ENCODE assay signal across 8 mouse cellular contexts in genomic region chr3:66982181-66982911, GRCm38 (mm10). TPM values are rescaled to one million over a fixed set of nuclear protein-coding genes. Genes with fewer than 3 reads are reported as not detected.
DNase-seq lines count a peak whose midpoint lies in the region; ATAC-seq and TF ChIP-seq lines count a peak whose summit lies in the region.

No protein-coding gene starts in this region.

- ATAC-seq in embryonic facial prominence, embryonic 13.5 days (ENCODE audit: insufficient number of reproducible peaks, insufficient read depth, low FRiP score, low TSS enrichment, low read depth) = no peak
- ATAC-seq in hindbrain, embryonic 13.5 days (ENCODE audit: low FRiP score) = no peak
- no peak for ATAC-seq in liver, embryonic 11.5 days (replicated peaks; ENCODE audit: low FRiP score)

- H3K79me2 ChIP-seq in CH12.LX (replicated peaks; ENCODE audit: control insufficient read depth, extremely low read depth, insufficient read depth, poor library complexity, severe bottlenecking) = peaks cover 14% of the 10 kb centered on the region

- H3K4me1 ChIP-seq in CH12.LX (ENCODE audit: control insufficient read depth in 1 of 2, insufficient read depth in 2 of 2) = peaks cover 0 to 11% of the 10 kb centered on the region in 2 experiments; a peak in 2 of 4 replicates
- H3K4me1 ChIP-seq in embryonic facial prominence, embryonic 13.5 days = peaks cover 27% of the 10 kb centered on the region
- peaks cover 32% of the 10 kb centered on the region for H3K4me1 ChIP-seq in hindbrain, embryonic 13.5 days (replicated peaks)
- peaks cover 3% of the 10 kb centered on the region; the same call in 1 of the 2 replicates for H3K4me1 ChIP-seq in liver, embryonic 11.5 days (replicated peaks; ENCODE audit: control insufficient read depth, insufficient read depth, low read length)

- no peak for TF ChIP-seq RAD21 in CH12.LX (IDR thresholded peaks at IDR 0.05; ENCODE audit: low read depth, low read length)

- TF ChIP-seq POLR2A in CH12.LX (IDR thresholded peaks at IDR 0.05; ENCODE audit: low read depth, low read length) = no peak

- H3K27ac ChIP-seq in CH12.LX (ENCODE audit: insufficient read depth, low read depth) = peak overlapping the region; percentile 62
- H3K27ac ChIP-seq in embryonic facial prominence, embryonic 13.5 days = peak overlapping the region; percentile 93
- H3K27ac ChIP-seq in hindbrain, embryonic 13.5 days = peak overlapping the region; percentile 86
- no peak overlapping the region for H3K27ac ChIP-seq in liver, embryonic 11.5 days (ENCODE audit: low read depth, low read length)

- dilution Hi-C loops in CH12.LX (cut with MboI; ENCODE audit: extremely low pct_ligation_motif_present, extremely low pct_unique_long_range_greater_than_20kb, low sequenced_read_pairs) = no loop called here

- TF ChIP-seq CTCF in CH12.LX (conservative IDR thresholded peaks at IDR 0.05 in 1 of 2, IDR thresholded peaks at IDR 0.05 in 1 of 2; ENCODE audit: low read depth in 2 of 2, low read length in 2 of 2) = no peak

- H3K9ac ChIP-seq in CH12.LX (ENCODE audit: insufficient read depth, low read depth) = peak overlapping the region; percentile 56
- peak overlapping the region; percentile 87 for H3K9ac ChIP-seq in embryonic facial prominence, embryonic 13.5 days
- peak overlapping the region; percentile 56; the same call in 1 of the 2 replicates for H3K9ac ChIP-seq in hindbrain, embryonic 13.5 days
- H3K9ac ChIP-seq in liver, embryonic 11.5 days (ENCODE audit: low read depth, low read length) = no peak overlapping the region

- H3K27me3 ChIP-seq in CH12.LX (replicated peaks) = peaks cover 21% of the 10 kb centered on the region
- H3K27me3 ChIP-seq in embryonic facial prominence, embryonic 13.5 days = peaks cover 59% of the 10 kb centered on the region
- peaks cover 68% of the 10 kb centered on the region for H3K27me3 ChIP-seq in hindbrain, embryonic 13.5 days
- H3K27me3 ChIP-seq in liver, embryonic 11.5 days (replicated peaks; ENCODE audit: control insufficient read depth, insufficient read depth, low read length) = peaks cover 67% of the 10 kb centered on the region

- in situ Hi-C loops in CH12.LX (cut with MboI; ENCODE audit: low pct_ligation_motif_present, low pct_unique_long_range_greater_than_20kb, low sequenced_read_pairs) = loop anchor here (25.0 kb wide), 1 partner anchor 355 kb away; no protein-coding TSS in a partner anchor

- under 1% methylated on average over 29 of the region's 29 CpGs for WGBS in embryonic facial prominence, embryonic 13.5 days
- under 1% methylated on average over 29 of the region's 29 CpGs for WGBS in hindbrain, embryonic 13.5 days
- under 1% methylated on average over 29 of the region's 29 CpGs for WGBS in liver, embryonic 11.5 days

- TF ChIP-seq EP300 in CH12.LX (IDR thresholded peaks at IDR 0.05; ENCODE audit: low read length) = no peak

- DNase-seq in gastrocnemius, postnatal 10 days = peak; percentile 34
- DNase-seq in gastrocnemius, adult 8-10 months (ENCODE audit: low spot score in 2 of 2) = no peak
- peak; percentile 41 for DNase-seq in CH12.LX (ENCODE audit: extremely low read depth)
- peak; percentile 71 for DNase-seq in liver, embryonic 11.5 days (ENCODE audit: low spot score)
- DNase-seq in retina, postnatal 1 day = peak; percentile 67
- DNase-seq in urinary bladder, postnatal 36 days (ENCODE audit: low spot score in 2 of 2) = no peak

- H3K4me2 ChIP-seq in CH12.LX (ENCODE audit: insufficient read depth, low read depth, poor library complexity, severe bottlenecking) = peak overlapping the region; percentile 70
- peak overlapping the region; percentile 74 for H3K4me2 ChIP-seq in embryonic facial prominence, embryonic 13.5 days
- H3K4me2 ChIP-seq in hindbrain, embryonic 13.5 days = peak overlapping the region; percentile 60
- peak overlapping the region; percentile 70 for H3K4me2 ChIP-seq in liver, embryonic 11.5 days

- peaks cover 12% of the 10 kb centered on the region for H3K9me3 ChIP-seq in CH12.LX (replicated peaks; ENCODE audit: low read length)
- no peaks in the 10 kb centered on the region for H3K9me3 ChIP-seq in embryonic facial prominence, embryonic 13.5 days
- H3K9me3 ChIP-seq in hindbrain, embryonic 13.5 days = no peaks in the 10 kb centered on the region
- H3K9me3 ChIP-seq in liver, embryonic 11.5 days (ENCODE audit: control insufficient read depth, low read length) = no peaks in the 10 kb centered on the region

- peak overlapping the region; percentile 53 to 84 (median 79) for H3K4me3 ChIP-seq in CH12.LX (replicated peaks in 1 of 3; ENCODE audit: low read depth in 2 of 3, low read length in 2 of 3, poor library complexity in 1 of 3)
- peak overlapping the region; percentile 63 for H3K4me3 ChIP-seq in embryonic facial prominence, embryonic 13.5 days
- peak overlapping the region; percentile 46 for H3K4me3 ChIP-seq in hindbrain, embryonic 13.5 days
- peak overlapping the region; percentile 47 for H3K4me3 ChIP-seq in liver, embryonic 11.5 days (ENCODE audit: low read depth, low read length)

- no peaks in the 10 kb centered on the region for H3K36me3 ChIP-seq in CH12.LX (replicated peaks in 1 of 2; ENCODE audit: control insufficient read depth in 1 of 2, insufficient read depth in 1 of 2, low read length in 1 of 2)
- no peaks in the 10 kb centered on the region for H3K36me3 ChIP-seq in embryonic facial prominence, embryonic 13.5 days
- no peaks in the 10 kb centered on the region for H3K36me3 ChIP-seq in hindbrain, embryonic 13.5 days
- no peaks in the 10 kb centered on the region for H3K36me3 ChIP-seq in liver, embryonic 11.5 days (ENCODE audit: control insufficient read depth, insufficient read depth, low read length)

TF ChIP-seq in CH12.LX, 34 proteins besides CTCF, POLR2A, EP300 and RAD21:
- TF ChIP-seq E2F4 (IDR thresholded peaks at IDR 0.05; ENCODE audit: insufficient replicate concordance, low read depth, low read length) = no peak
- TF ChIP-seq SIN3A (IDR thresholded peaks at IDR 0.05; ENCODE audit: low read length) = peak; percentile 56; the same call in 1 of the 2 replicates
- peak; percentile 57; the same call in 1 of the 2 replicates for TF ChIP-seq UBTF (IDR thresholded peaks at IDR 0.05; ENCODE audit: low read depth, low read length)
- no peak for TF ChIP-seq MAFK (IDR thresholded peaks at IDR 0.05; ENCODE audit: insufficient replicate concordance, low read length)
- no peak for TF ChIP-seq JUND (conservative IDR thresholded peaks at IDR 0.05; ENCODE audit: low read depth, low read length)
- 0 out of 2 replicates have a peak, but pooled peaks have one; percentile 6 for TF ChIP-seq BHLHE40 (IDR thresholded peaks at IDR 0.05; ENCODE audit: low read depth, low read length)

RNA-seq across cellular contexts. Expression of gene Shox2, which starts 0.8 kb away (rescaled TPM):
- 1 to 10 TPM; 5.1 to 8.5 TPM for total RNA-seq in gastrocnemius, postnatal 10 days (2021)
- total RNA-seq in gastrocnemius, adult 8-10 months (2022) = 1 to 10 TPM in 2 of 4 experiments, under 1 TPM in 2; 0.73 to 2.3 (median 1.2) TPM
- total RNA-seq in CH12.LX (2012; rRNA removed) = 1.3 and 1.7 TPM in 2 replicates
- total RNA-seq in CH12.LX (2014; rRNA removed) = 1.1 and 1.3 TPM in 2 replicates
- polyA plus RNA-seq in CH12.LX (2012; ENCODE audit: insufficient read length, low read depth) = 1.2 and 1.3 TPM in 2 replicates
- polyA plus RNA-seq in embryonic facial prominence, embryonic 13.5 days (2015; fragmentation: Nextera tagmentation; extraction: Ambion mirVana) = 30.9 and 44.3 TPM in 2 replicates
- 33.9 and 48.7 TPM in 2 replicates for polyA plus RNA-seq in hindbrain, embryonic 13.5 days (2015; fragmentation: Nextera tagmentation; extraction: Ambion mirVana)
- polyA plus RNA-seq in liver, embryonic 11.5 days (2014; fragmentation: Nextera tagmentation; extraction: Ambion mirVana) = 1.1 and 2.9 TPM in 2 replicates

RNA-seq across cellular contexts. Expression of gene Rsrc1, which starts 1.2 kb away (rescaled TPM):
- 10 to 100 TPM; 21.9 to 22.8 TPM for total RNA-seq in gastrocnemius, postnatal 10 days (2021)
- total RNA-seq in gastrocnemius, adult 8-10 months (2022) = 10 to 100 TPM; 11.4 to 13.1 (median 11.7) TPM
- total RNA-seq in CH12.LX (2012; rRNA removed) (27.8 and 28.9 TPM in 2 replicates), CH12.LX (2014; rRNA removed) (31.5 and 34.0 TPM in 2 replicates)
- polyA plus RNA-seq in CH12.LX (2012; ENCODE audit: insufficient read length, low read depth) = 50.9 and 60.5 TPM in 2 replicates
- polyA plus RNA-seq in embryonic facial prominence, embryonic 13.5 days (2015; fragmentation: Nextera tagmentation; extraction: Ambion mirVana) = 44.5 and 49.7 TPM in 2 replicates
- polyA plus RNA-seq in hindbrain, embryonic 13.5 days (2015; fragmentation: Nextera tagmentation; extraction: Ambion mirVana) = 34.7 and 39.1 TPM in 2 replicates
- 27.4 and 32.7 TPM in 2 replicates for polyA plus RNA-seq in liver, embryonic 11.5 days (2014; fragmentation: Nextera tagmentation; extraction: Ambion mirVana)

Comparison
In these comparisons a context has a peak if more than half of its experiments do, and no peak if none do; other contexts are left out.
1. DNase-seq: peak in gastrocnemius, postnatal 10 days (single experiment), CH12.LX (single experiment), liver, embryonic 11.5 days (single experiment) and retina, postnatal 1 day (single experiment); none in gastrocnemius, adult 8-10 months (0 of 2) and urinary bladder, postnatal 36 days (0 of 2).
2. Peak in every context shown above with its lines, with median percentiles within 50 percentile points of each other: H3K4me2 ChIP-seq and H3K4me3 ChIP-seq.